Mouse (Mus musculus) heart, embryonic 15.5 days (tissue): ENCODE measurements around the gene Raly. TPM values are rescaled to one million over a fixed set of nuclear protein-coding genes. Genes with fewer than 3 reads are reported as not detected.
"Not testable (repeated sequence)": the region's sequence is repeated elsewhere in the genome, so short reads cannot be mapped to it uniquely, and the experiment has no call there.

ENCODE experiments used
- ATAC-seq: fragments of 200-750 bp; cut with Nextera tagmentation; replicated peaks from 2 replicates; pipeline ENCODE4 v1.8.0; 2017; ENCODE audit warnings: low read depth, moderate TSS enrichment; ENCODE audit not compliant: insufficient number of reproducible peaks, insufficient read depth, low FRiP score
- H3K27ac ChIP-seq: fragments of 300-500 bp; sonication (generic); 2 replicates; pipeline ENCODE4 v1.5.1; 2015; ENCODE audit warnings: mild to moderate bottlenecking, inconsistent platforms
- H3K27me3 ChIP-seq: fragments of 300-500 bp; sonication (generic); 2 replicates; pipeline ENCODE4 v1.6.1; 2015; ENCODE audit warnings: inconsistent platforms
- H3K36me3 ChIP-seq: fragments of 300-500 bp; sonication (generic); 2 replicates; pipeline ENCODE4 v1.6.1; 2015; ENCODE audit warnings: mild to moderate bottlenecking, inconsistent platforms
- H3K4me1 ChIP-seq: fragments of 300-500 bp; sonication (generic); replicated peaks from 2 replicates; pipeline ENCODE4 v1.6.1; 2015; ENCODE audit warnings: inconsistent platforms
- H3K4me2 ChIP-seq: fragments of 300-500 bp; sonication (generic); 2 replicates; pipeline ENCODE4 v1.6.1; 2015; ENCODE audit warnings: inconsistent platforms, mild to moderate bottlenecking, moderate library complexity
- H3K4me3 ChIP-seq: fragments of 300-500 bp; sonication (generic); 2 replicates; pipeline ENCODE4 v1.5.1; 2015; ENCODE audit warnings: mild to moderate bottlenecking, inconsistent platforms
- H3K9ac ChIP-seq: fragments of 300-500 bp; sonication (generic); 2 replicates; pipeline ENCODE4 v1.6.1; 2015; ENCODE audit warnings: mild to moderate bottlenecking, inconsistent platforms
- H3K9me3 ChIP-seq: fragments of 300-500 bp; sonication (generic); replicated peaks from 2 replicates; pipeline ENCODE4 v1.6.1; 2016; ENCODE audit warnings: inconsistent platforms
- WGBS: fragments of 180-500 bp; shearing (Covaris S2); methylation state at CpG from one replicate; pipeline ENCODE4 v1.1.7; 2015; ENCODE audit warnings: mixed read lengths; 5-methylcytosine and 5-hydroxymethylcytosine counted together
- polyA plus RNA-seq: library from polyadenylated mRNA; unstranded; fragments of >200 nt; fragmentation: Nextera tagmentation; extraction: Ambion mirVana; gene quantifications from 2 replicates; pipeline ENCODE4 v1.2.1, GENCODE M21; 2015

Gene Raly
- polyA plus RNA-seq, 1 experiment from 2014 or later: 28.9 TPM

DNA sequence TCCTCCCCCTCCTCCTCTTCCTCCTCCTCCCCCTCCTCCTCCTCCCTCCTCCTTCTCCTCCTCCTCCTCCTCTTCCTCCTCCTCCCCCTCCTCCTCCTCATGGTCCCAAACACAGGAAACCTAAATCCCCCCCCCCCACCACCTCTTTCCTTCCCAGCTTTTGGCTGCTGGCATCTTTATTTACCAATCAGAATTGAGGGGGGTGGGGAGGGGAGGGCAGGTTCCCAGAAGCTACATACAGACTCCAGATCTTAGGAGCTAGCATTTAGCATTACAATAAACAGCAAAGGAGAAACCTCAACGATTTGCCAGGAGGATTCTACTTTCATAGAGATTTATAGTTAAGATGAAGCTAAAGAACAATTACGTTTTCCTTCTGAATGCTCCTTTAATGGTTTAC, 114.9 kb downstream of the Raly start:
- Histone ChIP-seq H3K36me3 (no peaks in the 10 kb centered on the region), H3K4me2 (no peak overlapping the region), H3K4me1 (no peaks in the 10 kb centered on the region), H3K27me3 (no peaks in the 10 kb centered on the region), H3K9me3 (no peaks in the 10 kb centered on the region), H3K27ac (no peak overlapping the region), H3K4me3 (no peak overlapping the region), H3K9ac (no peak overlapping the region)
- ATAC-seq: no peak
- WGBS: 47% methylated on average over 2 of the region's 2 CpGs

DNA sequence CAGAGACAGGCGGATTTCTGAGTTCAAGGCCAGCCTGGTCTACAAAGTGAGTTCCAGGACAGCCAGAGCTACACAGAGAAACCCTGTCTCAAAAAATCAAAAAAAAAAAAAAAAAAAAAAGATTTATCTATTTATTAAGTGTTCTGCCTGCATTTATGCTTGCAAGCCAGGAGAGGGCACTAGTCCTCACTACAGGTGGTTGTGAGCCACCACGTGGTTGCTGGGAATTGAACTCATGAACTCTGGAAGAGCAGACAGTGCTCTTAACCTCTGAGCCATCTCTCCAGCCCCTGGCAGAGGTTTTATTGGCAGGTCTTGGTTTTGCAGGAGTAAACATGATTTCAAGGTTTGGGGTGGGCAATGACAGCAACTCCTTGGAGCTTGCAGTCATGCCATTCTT, 117.3 kb downstream of the Raly start:
- H3K9me3 ChIP-seq, ATAC-seq, H3K27ac ChIP-seq, H3K4me3 ChIP-seq, H3K4me2 ChIP-seq, H3K9ac ChIP-seq, H3K4me1 ChIP-seq, H3K36me3 ChIP-seq, H3K27me3 ChIP-seq: not testable (repeated sequence)
- WGBS: 45% methylated on average over 2 of the region's 2 CpGs

GRCm38 (mm10) chr2:154909789-154910188, 118.9 kb downstream of the Raly start:
- no peaks in the 10 kb centered on the region for H3K4me1 ChIP-seq
- H3K4me2 ChIP-seq: no peak overlapping the region
- H3K4me3 ChIP-seq: no peak overlapping the region
- 81% methylated on average over 6 of the region's 6 CpGs for WGBS
- ATAC-seq: no peak
- no peaks in the 10 kb centered on the region for H3K27me3 ChIP-seq
- H3K27ac ChIP-seq: no peak overlapping the region
- H3K9ac ChIP-seq: no peak overlapping the region
- H3K9me3 ChIP-seq: no peaks in the 10 kb centered on the region
- H3K36me3 ChIP-seq: no peaks in the 10 kb centered on the region

DNA sequence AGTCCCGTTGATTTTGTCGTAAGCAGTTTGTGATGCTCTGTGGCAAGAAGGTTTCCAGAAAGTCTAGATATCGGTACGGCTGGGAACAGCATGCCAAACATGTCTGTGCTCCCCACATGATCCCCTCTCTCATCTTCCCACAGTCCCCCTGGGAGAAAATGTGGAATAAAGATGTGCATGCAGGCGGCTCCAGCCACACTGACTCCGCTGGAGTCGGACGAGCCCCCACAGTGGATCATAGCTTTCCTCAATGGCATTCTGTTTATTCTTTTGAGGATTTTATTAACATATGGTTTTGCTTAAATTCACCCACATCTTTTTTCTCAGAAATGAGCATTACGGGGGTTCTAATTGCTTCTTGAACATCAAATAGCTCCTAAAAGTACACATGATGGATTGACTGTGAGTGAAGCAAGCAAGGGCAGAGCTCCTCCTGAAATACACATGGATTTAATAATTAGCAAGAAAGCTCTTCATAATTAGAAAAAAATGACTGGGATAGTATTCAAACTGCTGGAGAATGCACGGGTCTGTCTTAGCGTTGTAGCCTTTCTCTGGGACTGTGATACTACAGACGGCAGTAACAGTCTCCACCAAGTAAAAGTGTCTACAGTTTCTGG, 125.1 kb downstream of the Raly start:
- Histone ChIP-seq H3K4me1 (no peaks in the 10 kb centered on the region; the same call in 1 of the 2 replicates), H3K4me2 (no peak overlapping the region), H3K27me3 (no peaks in the 10 kb centered on the region), H3K9me3 (no peaks in the 10 kb centered on the region), H3K27ac (no peak overlapping the region), H3K9ac (no peak overlapping the region), H3K36me3 (no peaks in the 10 kb centered on the region), H3K4me3 (no peak overlapping the region)
- no peak for ATAC-seq
- 66% methylated on average over 12 of the region's 12 CpGs for WGBS

- H3K4me2 ChIP-seq: no peak overlapping the region
- 14% methylated on average over 2 of the region's 2 CpGs for WGBS
Observed at GRCm38 (mm10) chr2:154916547-154916946, 125.7 kb downstream of the Raly start.

More at GRCm38 (mm10) chr2:154916547-154916946, 125.7 kb downstream of the Raly start:
- Histone ChIP-seq H3K27me3 (no peaks in the 10 kb centered on the region), H3K27ac (no peak overlapping the region), H3K9ac (no peak overlapping the region), H3K36me3 (no peaks in the 10 kb centered on the region), H3K4me3 (no peak overlapping the region), H3K9me3 (no peaks in the 10 kb centered on the region), H3K4me1 (no peaks in the 10 kb centered on the region; the same call in 1 of the 2 replicates)
- ATAC-seq: no peak

Other genes starting within 250 kb of the Raly start
- gene 1700003F12Rik, start 244.0 kb upstream of the Raly start, polyA plus RNA-seq: 0.43 and 0.99 TPM in 2 replicates
- gene Actl10, start 239.3 kb upstream of the Raly start, polyA plus RNA-seq: 0.22 and 0.26 TPM in 2 replicates
- gene Necab3, start 232.2 kb upstream of the Raly start, polyA plus RNA-seq: 2.0 and 2.4 TPM in 2 replicates
- gene E2f1, start 221.2 kb upstream of the Raly start, polyA plus RNA-seq: 17.0 and 23.1 TPM in 2 replicates
- 24.6 and 27.1 TPM in 2 replicates for gene Pxmp4, start 187.4 kb upstream of the Raly start, polyA plus RNA-seq
- gene Zfp341, start 177.8 kb upstream of the Raly start, polyA plus RNA-seq: 0.53 and 0.77 TPM in 2 replicates
- gene 4930519P11Rik, start 177.7 kb upstream of the Raly start, polyA plus RNA-seq: not detected in 2 replicates
- gene Chmp4b, start 139.4 kb upstream of the Raly start, polyA plus RNA-seq: 24.1 and 25.1 TPM in 2 replicates
- gene Gm14214, start 21.1 kb upstream of the Raly start, polyA plus RNA-seq: not detected in 2 replicates
- gene a, start 306 bp downstream of the Raly start, polyA plus RNA-seq: 0.30 and 0.71 TPM in 2 replicates
- gene Eif2s2, start 101.8 kb downstream of the Raly start, polyA plus RNA-seq: 49.6 and 66.3 TPM in 2 replicates
- gene Gm14226, start 227.2 kb downstream of the Raly start, polyA plus RNA-seq: 0.39 and 0.42 TPM in 2 replicates